Mouse (Mus musculus) liver, adult 2 months (tissue): ENCODE measurements at regions not wholly inside any gene's neighbourhood (a gene's known extent, or its start where the extent isn't known, plus 50 kb on each side); places are given as distances from the start of the nearest gene placed in this dataset.

Experiments used
- DNase-seq: peaks from one replicate; pipeline ENCODE4 v3.0.0-alpha.2; 2011; ENCODE audit warnings: low read depth, low spot score; ENCODE audit errors: extremely low read depth
- H3K27ac ChIP-seq: fragments of 200-500 bp; replicated peaks from 2 replicates; pipeline ENCODE4 v1.5.1; 2012; ENCODE audit warnings: low read depth, mild to moderate bottlenecking, control low read depth, inconsistent platforms, low read length; ENCODE audit not compliant: insufficient read depth
- H3K27me3 ChIP-seq: fragments of 200-500 bp; 2 replicates; pipeline ENCODE4 v1.6.1; 2012; ENCODE audit warnings: mild to moderate bottlenecking, moderate library complexity, low read length, inconsistent platforms; ENCODE audit not compliant: control insufficient read depth, insufficient read depth
- H3K36me3 ChIP-seq: fragments of 200-500 bp; 2 replicates; pipeline ENCODE4 v1.6.1; 2012; ENCODE audit warnings: low read length, inconsistent platforms; ENCODE audit not compliant: control insufficient read depth, insufficient read depth
- H3K4me1 ChIP-seq: fragments of 200-500 bp; 2 replicates; pipeline ENCODE4 v1.6.1; 2011; ENCODE audit warnings: low read length; ENCODE audit not compliant: control insufficient read depth, insufficient read depth
- H3K4me3 ChIP-seq: fragments of 200-500 bp; 2 replicates; pipeline ENCODE4 v1.5.1; 2011; ENCODE audit warnings: low read depth, mild to moderate bottlenecking, control low read depth, low read length, moderate library complexity; ENCODE audit not compliant: insufficient read depth
- H3K79me2 ChIP-seq: fragments of 200-500 bp; 2 replicates; pipeline ENCODE4 v1.6.1; 2012; ENCODE audit warnings: inconsistent platforms, mild to moderate bottlenecking, low read length, moderate library complexity; ENCODE audit not compliant: control insufficient read depth, insufficient read depth
- H3K9ac ChIP-seq: fragments of 200-500 bp; 2 replicates; pipeline ENCODE4 v1.6.1; 2012; ENCODE audit warnings: low read depth, mild to moderate bottlenecking, control low read depth, inconsistent platforms, low read length
- CTCF ChIP-seq: fragments of 200-500 bp; IDR thresholded peaks from 2 replicates; pipeline ENCODE4 v1.5.1; 2011; ENCODE audit warnings: low read depth, low read length, control low read depth
- POLR2A ChIP-seq: fragments of 200-500 bp; IDR thresholded peaks from 2 replicates; pipeline ENCODE4 v1.6.1; 2011; ENCODE audit warnings: low read length, control low read depth; ENCODE audit not compliant: insufficient read depth; ENCODE audit errors: extremely low read depth
- WGBS: fragments of 180-500 bp; shearing (Covaris S2); methylation state at CpG from one replicate; pipeline ENCODE4 v1.1.7; 2018; 5-methylcytosine and 5-hydroxymethylcytosine counted together

GRCm38 (mm10) chr9:67114099-67114498, 64.9 kb upstream of the Tpm1 start:
- Histone ChIP-seq H3K27ac (no peak overlapping the region), H3K9ac (no peak overlapping the region), H3K36me3 (no peaks in the 10 kb centered on the region), H3K4me1 (no peaks in the 10 kb centered on the region), H3K79me2 (no peaks in the 10 kb centered on the region), H3K4me3 (no peak overlapping the region), H3K27me3 (no peaks in the 10 kb centered on the region)
- TF ChIP-seq CTCF (no peak), POLR2A (no peak)
- 86% methylated on average over 5 of the region's 5 CpGs for WGBS
- DNase-seq = no peak

GRCm38 (mm10) chr9:67111836-67112584, 62.8 kb upstream of the Tpm1 start:
- Histone ChIP-seq H3K27me3 (no peaks in the 10 kb centered on the region), H3K79me2 (no peaks in the 10 kb centered on the region), H3K36me3 (no peaks in the 10 kb centered on the region), H3K27ac (no peak overlapping the region), H3K4me3 (no peak overlapping the region), H3K4me1 (no peaks in the 10 kb centered on the region), H3K9ac (no peak overlapping the region)
- no peak for TF ChIP-seq CTCF
- TF ChIP-seq POLR2A = no peak
- WGBS = 95% methylated on average over 4 of the region's 4 CpGs
- no peak for DNase-seq

GRCm38 (mm10) chr9:67107938-67108337, 58.7 kb upstream of the Tpm1 start:
- Histone ChIP-seq H3K36me3 (no peaks in the 10 kb centered on the region), H3K27me3 (no peaks in the 10 kb centered on the region), H3K27ac (no peak overlapping the region), H3K4me1 (no peaks in the 10 kb centered on the region), H3K9ac (no peak overlapping the region), H3K4me3 (no peak overlapping the region), H3K79me2 (no peaks in the 10 kb centered on the region)
- no peak for DNase-seq
- TF ChIP-seq POLR2A (no peak), CTCF (no peak)
- WGBS = 49% methylated on average over 3 of the region's 3 CpGs

DNA sequence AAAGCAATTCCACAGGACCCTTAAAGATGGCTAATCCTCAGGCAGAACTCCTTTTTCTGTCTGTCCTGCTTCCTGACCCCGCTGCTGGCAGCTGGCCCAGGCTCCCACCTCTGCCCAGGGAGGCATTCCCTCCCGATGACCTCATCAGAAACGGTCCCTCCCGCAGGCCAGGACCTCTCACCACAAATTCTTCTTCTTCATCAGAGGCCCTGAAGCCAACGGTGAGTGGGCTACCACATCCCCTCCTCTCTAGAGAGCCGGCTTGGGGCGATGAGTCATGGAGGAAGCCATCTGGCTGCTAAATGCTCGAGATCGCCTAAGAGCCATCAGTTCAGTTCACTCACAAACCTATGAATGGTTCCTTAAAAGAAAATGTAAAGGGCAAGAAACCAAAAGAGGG, 56.7 kb upstream of the Tpm1 start:
- Histone ChIP-seq H3K27ac (no peak overlapping the region), H3K4me1 (no peaks in the 10 kb centered on the region), H3K9ac (no peak overlapping the region), H3K79me2 (no peaks in the 10 kb centered on the region), H3K4me3 (no peak overlapping the region), H3K36me3 (no peaks in the 10 kb centered on the region), H3K27me3 (no peaks in the 10 kb centered on the region)
- WGBS = 54% methylated on average over 9 of the region's 9 CpGs
- TF ChIP-seq POLR2A (no peak), CTCF (no peak)
- no peak for DNase-seq

- H3K36me3 ChIP-seq = no peaks in the 10 kb centered on the region
- 90% methylated on average over 2 of the region's 2 CpGs for WGBS
- no peaks in the 10 kb centered on the region for H3K79me2 ChIP-seq
- no peak for DNase-seq
- H3K9ac ChIP-seq = no peak overlapping the region
- TF ChIP-seq POLR2A = no peak
- no peak for TF ChIP-seq CTCF
- no peak overlapping the region for H3K4me3 ChIP-seq
- H3K4me1 ChIP-seq = no peaks in the 10 kb centered on the region
- no peaks in the 10 kb centered on the region for H3K27me3 ChIP-seq
- no peak overlapping the region for H3K27ac ChIP-seq
Measured at GRCm38 (mm10) chr9:67105216-67105615, 56.0 kb upstream of the Tpm1 start.

GRCm38 (mm10) chr9:67104616-67105015, 55.4 kb upstream of the Tpm1 start:
- no peak overlapping the region for H3K4me3 ChIP-seq
- H3K27me3 ChIP-seq = no peaks in the 10 kb centered on the region
- H3K79me2 ChIP-seq = no peaks in the 10 kb centered on the region
- H3K9ac ChIP-seq = no peak overlapping the region
- no peak for TF ChIP-seq CTCF
- no peak for TF ChIP-seq POLR2A
- H3K4me1 ChIP-seq = no peaks in the 10 kb centered on the region
- WGBS = 86% methylated on average over 4 of the region's 4 CpGs
- H3K36me3 ChIP-seq = no peaks in the 10 kb centered on the region
- no peak for DNase-seq
- no peak overlapping the region for H3K27ac ChIP-seq
